Mouse (Mus musculus) duodenum, adult 2 months (tissue): Measurements from ENCODE around the gene Rtn4rl2. TPM values are rescaled to one million over a fixed set of nuclear protein-coding genes. Genes with fewer than 3 reads are reported as not detected.

ENCODE experiments used
- polyA plus RNA-seq: library from polyadenylated mRNA; depleted of rRNA; stranded (reverse); fragments of >200 nt; gene quantifications from 2 replicates; pipeline ENCODE4 v1.2.3, GENCODE M21; 2012; ENCODE audit warnings: low replicate concordance; rRNA removed

Rtn4rl2 gene
- polyA plus RNA-seq = 4.3 and 17.8 TPM in 2 replicates

GRCm38 (mm10) chr2:84886234-84886731 is at the start of gene Rtn4rl2:
Gene Rtn4rl2 (minus strand): TSS chr2:84886710.

GRCm38 (mm10) chr2:84838593-84838949 is 47.9 kb downstream of the Rtn4rl2 start, which contains the start of gene Slc43a1:
Gene Slc43a1 (plus strand): TSS chr2:84838850.

GRCm38 (mm10) chr2:84826488-84827282 is 59.8 kb downstream of the Rtn4rl2 start, which contains the start of gene Timm10:
Gene Timm10 (plus strand): TSS chr2:84826997.

GRCm38 (mm10) chr2:84822552-84822951 is 64.0 kb downstream of the Rtn4rl2 start, which contains the start of gene Smtnl1:
Gene Smtnl1 (minus strand): TSS chr2:84822652.

Other genes starting within 250 kb of the Rtn4rl2 start
- 27.3 and 34.7 TPM in 2 replicates for gene Ctnnd1, start 235.9 kb downstream of the Rtn4rl2 start, polyA plus RNA-seq
- not detected in 2 replicates for gene Btbd18, start 227.6 kb downstream of the Rtn4rl2 start, polyA plus RNA-seq
- 40.6 and 43.2 TPM in 2 replicates for gene Selenoh, start 215.9 kb downstream of the Rtn4rl2 start, polyA plus RNA-seq
- gene Gm28635, start 208.7 kb downstream of the Rtn4rl2 start, polyA plus RNA-seq = not detected in 2 replicates
- gene Med19, start 208.3 kb downstream of the Rtn4rl2 start, polyA plus RNA-seq = 3.8 and 7.3 TPM in 2 replicates
- 18.5 and 60.4 TPM in 2 replicates for gene Tmx2, start 207.6 kb downstream of the Rtn4rl2 start, polyA plus RNA-seq
- gene Zdhhc5, start 171.5 kb downstream of the Rtn4rl2 start, polyA plus RNA-seq = 31.5 and 33.1 TPM in 2 replicates
- 4.8 and 8.4 TPM in 2 replicates for gene Clp1, start 159.4 kb downstream of the Rtn4rl2 start, polyA plus RNA-seq
- gene Ypel4, start 152.7 kb downstream of the Rtn4rl2 start, polyA plus RNA-seq = 1.3 and 2.3 TPM in 2 replicates
- gene Gm19426, start 143.1 kb downstream of the Rtn4rl2 start, polyA plus RNA-seq = not detected in 2 replicates
- gene Serping1, start 111.3 kb downstream of the Rtn4rl2 start, polyA plus RNA-seq = 91.3 and 98.4 TPM in 2 replicates
- 29.3 and 114 TPM in 2 replicates for gene Ube2l6, start 87.9 kb downstream of the Rtn4rl2 start, polyA plus RNA-seq
- not detected in 2 replicates for gene Smtnl1, start 64.1 kb downstream of the Rtn4rl2 start, polyA plus RNA-seq
- 19.8 and 23.5 TPM in 2 replicates for gene Timm10, start 59.7 kb downstream of the Rtn4rl2 start, polyA plus RNA-seq
- gene Slc43a1, start 47.9 kb downstream of the Rtn4rl2 start, polyA plus RNA-seq = 1.8 and 3.4 TPM in 2 replicates
- 16.4 and 16.8 TPM in 2 replicates for gene Slc43a3, start 49.9 kb upstream of the Rtn4rl2 start, polyA plus RNA-seq
- gene Prg2, start 93.8 kb upstream of the Rtn4rl2 start, polyA plus RNA-seq = 1.2 and 1.7 TPM in 2 replicates
- gene Prg3, start 101.5 kb upstream of the Rtn4rl2 start, polyA plus RNA-seq = not detected in 2 replicates
- gene Ssrp1, start 150.5 kb upstream of the Rtn4rl2 start, polyA plus RNA-seq = 43.0 and 56.0 TPM in 2 replicates
- gene P2rx3, start 150.8 kb upstream of the Rtn4rl2 start, polyA plus RNA-seq = 0.11 and 0.15 TPM in 2 replicates
- 44.5 and 49.1 TPM in 2 replicates for gene Tnks1bp1, start 161.3 kb upstream of the Rtn4rl2 start, polyA plus RNA-seq
- gene Aplnr, start 249.5 kb upstream of the Rtn4rl2 start, polyA plus RNA-seq = 3.1 and 3.2 TPM in 2 replicates